Mouse (Mus musculus): ENCODE results near the gene Grid1. TPM values are rescaled to one million over a fixed set of nuclear protein-coding genes. Genes with fewer than 3 reads are reported as not detected.

The Grid1 gene
- total RNA-seq, 2 experiments from 2014 or later, result not detected

GRCm38 (mm10) chr14:34837145-34837544 lies 17.2 kb downstream of the Grid1 start:
- DNase-seq (ENCODE audit: low spot score), result no peak

GRCm38 (mm10) chr14:34838999-34839398 lies 19.1 kb downstream of the Grid1 start:
- no peak for DNase-seq (ENCODE audit: low spot score)

- DNase-seq (ENCODE audit: low spot score), result no peak
These were observed 20.0 kb downstream of the Grid1 start for GRCm38 (mm10) chr14:34839898-34840297.

GRCm38 (mm10) chr14:34843579-34843978 lies 23.7 kb downstream of the Grid1 start:
- DNase-seq (ENCODE audit: low spot score), result no peak

- DNase-seq (ENCODE audit: low spot score), result no peak
These were observed 24.3 kb downstream of the Grid1 start for GRCm38 (mm10) chr14:34844166-34844565.

- DNase-seq (ENCODE audit: low spot score), result no peak
These were observed 26.9 kb downstream of the Grid1 start for GRCm38 (mm10) chr14:34846799-34847198.

- DNase-seq (ENCODE audit: low spot score), result no peak
These were observed 27.7 kb downstream of the Grid1 start for GRCm38 (mm10) chr14:34847625-34848024.

GRCm38 (mm10) chr14:34860891-34861780 lies 41.2 kb downstream of the Grid1 start:
- no peak for DNase-seq (ENCODE audit: low spot score)

- no peak for DNase-seq (ENCODE audit: low spot score)
These were observed 47.4 kb downstream of the Grid1 start for GRCm38 (mm10) chr14:34867266-34867665.

GRCm38 (mm10) chr14:34868513-34869260 lies 48.8 kb downstream of the Grid1 start:
- no peak for DNase-seq (ENCODE audit: low spot score)

- DNase-seq (ENCODE audit: low spot score), result no peak
These were observed 60.1 kb downstream of the Grid1 start for GRCm38 (mm10) chr14:34879996-34880395.

- no peak for DNase-seq (ENCODE audit: low spot score)
These were observed 60.8 kb downstream of the Grid1 start for GRCm38 (mm10) chr14:34880431-34881421.

GRCm38 (mm10) chr14:34884194-34884593 lies 64.3 kb downstream of the Grid1 start:
- no peak for DNase-seq (ENCODE audit: low spot score)

- no peak for DNase-seq (ENCODE audit: low spot score)
These were observed 64.7 kb downstream of the Grid1 start for GRCm38 (mm10) chr14:34884611-34885010.

GRCm38 (mm10) chr14:34891769-34892532 lies 72.0 kb downstream of the Grid1 start:
- no peak for DNase-seq (ENCODE audit: low spot score)

GRCm38 (mm10) chr14:34896253-34896982 lies 76.5 kb downstream of the Grid1 start:
- no peak for DNase-seq (ENCODE audit: low spot score)

- DNase-seq (ENCODE audit: low spot score), result no peak
These were observed 83.9 kb downstream of the Grid1 start for GRCm38 (mm10) chr14:34903854-34904253.

- no peak for DNase-seq (ENCODE audit: low spot score)
These were observed 85.8 kb downstream of the Grid1 start for GRCm38 (mm10) chr14:34905697-34906096.

- no peak for DNase-seq (ENCODE audit: low spot score)
These were observed 88.5 kb downstream of the Grid1 start for GRCm38 (mm10) chr14:34908366-34908765.

GRCm38 (mm10) chr14:34908804-34909203 lies 88.9 kb downstream of the Grid1 start:
- DNase-seq (ENCODE audit: low spot score), result no peak
